Mouse (Mus musculus) liver, adult 2 months (tissue): ENCODE results near the gene Cd79a. TPM values are rescaled to one million over a fixed set of nuclear protein-coding genes. Genes with fewer than 3 reads are reported as not detected.

ENCODE experiments used
- DNase-seq: peaks from one replicate; pipeline ENCODE4 v3.0.0-alpha.2; 2011; ENCODE audit warnings: low read depth, low spot score; ENCODE audit errors: extremely low read depth
- H3K27ac ChIP-seq: fragments of 200-500 bp; replicated peaks from 2 replicates; pipeline ENCODE4 v1.5.1; 2012; ENCODE audit warnings: low read depth, mild to moderate bottlenecking, control low read depth, inconsistent platforms, low read length; ENCODE audit not compliant: insufficient read depth
- H3K27me3 ChIP-seq: fragments of 200-500 bp; 2 replicates; pipeline ENCODE4 v1.6.1; 2012; ENCODE audit warnings: mild to moderate bottlenecking, moderate library complexity, low read length, inconsistent platforms; ENCODE audit not compliant: control insufficient read depth, insufficient read depth
- H3K36me3 ChIP-seq: fragments of 200-500 bp; 2 replicates; pipeline ENCODE4 v1.6.1; 2012; ENCODE audit warnings: low read length, inconsistent platforms; ENCODE audit not compliant: control insufficient read depth, insufficient read depth
- H3K4me1 ChIP-seq: fragments of 200-500 bp; 2 replicates; pipeline ENCODE4 v1.6.1; 2011; ENCODE audit warnings: low read length; ENCODE audit not compliant: control insufficient read depth, insufficient read depth
- H3K4me3 ChIP-seq: fragments of 200-500 bp; 2 replicates; pipeline ENCODE4 v1.5.1; 2011; ENCODE audit warnings: low read depth, mild to moderate bottlenecking, control low read depth, low read length, moderate library complexity; ENCODE audit not compliant: insufficient read depth
- H3K79me2 ChIP-seq: fragments of 200-500 bp; 2 replicates; pipeline ENCODE4 v1.6.1; 2012; ENCODE audit warnings: inconsistent platforms, mild to moderate bottlenecking, low read length, moderate library complexity; ENCODE audit not compliant: control insufficient read depth, insufficient read depth
- H3K9ac ChIP-seq: fragments of 200-500 bp; 2 replicates; pipeline ENCODE4 v1.6.1; 2012; ENCODE audit warnings: low read depth, mild to moderate bottlenecking, control low read depth, inconsistent platforms, low read length
- CTCF ChIP-seq: fragments of 200-500 bp; IDR thresholded peaks from 2 replicates; pipeline ENCODE4 v1.5.1; 2011; ENCODE audit warnings: low read depth, low read length, control low read depth
- POLR2A ChIP-seq: fragments of 200-500 bp; IDR thresholded peaks from 2 replicates; pipeline ENCODE4 v1.6.1; 2011; ENCODE audit warnings: low read length, control low read depth; ENCODE audit not compliant: insufficient read depth; ENCODE audit errors: extremely low read depth
- WGBS: fragments of 180-500 bp; shearing (Covaris S2); methylation state at CpG from one replicate; pipeline ENCODE4 v1.1.7; 2018; 5-methylcytosine and 5-hydroxymethylcytosine counted together
- polyA plus RNA-seq: library from polyadenylated mRNA; depleted of rRNA; stranded (reverse); fragments of >200 nt; gene quantifications from 2 replicates; pipeline ENCODE4 v1.2.3, GENCODE M21; 2012
- total RNA-seq: library from RNA; depleted of rRNA; stranded (reverse); fragments of >200 nt; gene quantifications from 2 replicates; pipeline ENCODE4 v1.2.3, GENCODE M21; 2014

Cd79a gene
- total and polyA plus RNA-seq, 2 experiments: 0.18 to 5.7 TPM

- DNase-seq: peak; percentile 23
- H3K27me3 ChIP-seq: no peaks in the 10 kb centered on the region
- TF ChIP-seq POLR2A (no peak), CTCF (no peak)
- H3K4me3 ChIP-seq: peak overlapping the region; percentile 72
- H3K9ac ChIP-seq: peak overlapping the region; percentile 88
- H3K4me1 ChIP-seq: peaks cover 11% of the 10 kb centered on the region
- H3K27ac ChIP-seq: peak overlapping the region; percentile 84
- peaks cover 8% of the 10 kb centered on the region; the same call in 1 of the 2 replicates for H3K79me2 ChIP-seq
- WGBS: 14% methylated on average over 10 of the region's 10 CpGs
- no peaks in the 10 kb centered on the region for H3K36me3 ChIP-seq
Observed at GRCm38 (mm10) chr7:24903444-24903825, 6.3 kb downstream of the Cd79a start.

GRCm38 (mm10) chr7:24904070-24904483, 6.9 kb downstream of the Cd79a start:
- TF ChIP-seq CTCF: peak; percentile 5; the same call in 1 of the 2 replicates
- 0 out of 2 replicates have a peak, but pooled peaks have one; percentile 24 for TF ChIP-seq POLR2A
- H3K4me3 ChIP-seq: peak overlapping the region; percentile 81
- H3K9ac ChIP-seq: peak overlapping the region; percentile 87
- peak; percentile 94 for DNase-seq
- peaks cover 11% of the 10 kb centered on the region for H3K4me1 ChIP-seq
- no peaks in the 10 kb centered on the region for H3K27me3 ChIP-seq
- H3K36me3 ChIP-seq: no peaks in the 10 kb centered on the region
- under 1% methylated on average over 30 of the region's 30 CpGs for WGBS
- H3K79me2 ChIP-seq: peaks cover 8% of the 10 kb centered on the region; the same call in 1 of the 2 replicates
- H3K27ac ChIP-seq: peak overlapping the region; percentile 56

GRCm38 (mm10) chr7:24904936-24905335, 7.8 kb downstream of the Cd79a start:
- Histone ChIP-seq H3K27me3 (no peaks in the 10 kb centered on the region), H3K36me3 (no peaks in the 10 kb centered on the region), H3K4me1 (peaks cover 11% of the 10 kb centered on the region), H3K4me3 (peak overlapping the region; percentile 81; the same call in 1 of the 2 replicates), H3K27ac (0 out of 2 replicates have a peak overlapping the region, but pooled peaks have one; percentile 56), H3K9ac (peak overlapping the region; percentile 87), H3K79me2 (peaks cover 8% of the 10 kb centered on the region; the same call in 1 of the 2 replicates)
- 3% methylated on average over 3 of the region's 3 CpGs for WGBS
- TF ChIP-seq CTCF (peak; percentile 76), POLR2A (no peak)
- peak; percentile 70 for DNase-seq

GRCm38 (mm10) chr7:24906551-24906950, 9.4 kb downstream of the Cd79a start:
- no peak for DNase-seq
- Histone ChIP-seq H3K9ac (no peak overlapping the region), H3K27ac (no peak overlapping the region), H3K27me3 (no peaks in the 10 kb centered on the region), H3K4me1 (peaks cover 11% of the 10 kb centered on the region), H3K4me3 (no peak overlapping the region), H3K79me2 (peaks cover 8% of the 10 kb centered on the region; the same call in 1 of the 2 replicates), H3K36me3 (no peaks in the 10 kb centered on the region)
- TF ChIP-seq CTCF (no peak), POLR2A (no peak)
- 62% methylated on average over 6 of the region's 6 CpGs for WGBS

GRCm38 (mm10) chr7:24907211-24907748, 10.1 kb downstream of the Cd79a start:
- H3K9ac ChIP-seq: no peak overlapping the region
- H3K36me3 ChIP-seq: no peaks in the 10 kb centered on the region
- peaks cover 8% of the 10 kb centered on the region; the same call in 1 of the 2 replicates for H3K79me2 ChIP-seq
- TF ChIP-seq CTCF (no peak), POLR2A (no peak)
- peaks cover 9% of the 10 kb centered on the region for H3K4me1 ChIP-seq
- H3K4me3 ChIP-seq: no peak overlapping the region
- WGBS: 66% methylated on average over 13 of the region's 13 CpGs
- H3K27me3 ChIP-seq: no peaks in the 10 kb centered on the region
- no peak overlapping the region for H3K27ac ChIP-seq
- no peak for DNase-seq

GRCm38 (mm10) chr7:24912480-24912879, 15.3 kb downstream of the Cd79a start:
- no peak overlapping the region for H3K9ac ChIP-seq
- no peak for TF ChIP-seq POLR2A
- TF ChIP-seq CTCF: no peak
- H3K79me2 ChIP-seq: no peaks in the 10 kb centered on the region
- 82% methylated on average over 14 of the region's 14 CpGs for WGBS
- DNase-seq: no peak
- H3K4me1 ChIP-seq: no peaks in the 10 kb centered on the region
- H3K36me3 ChIP-seq: peaks cover 15% of the 10 kb centered on the region
- H3K4me3 ChIP-seq: no peak overlapping the region
- no peak overlapping the region for H3K27ac ChIP-seq
- H3K27me3 ChIP-seq: no peaks in the 10 kb centered on the region
